Mouse (Mus musculus): ENCODE results near the gene Tcap.

- TF ChIP-seq CTCF (conservative IDR thresholded peaks at IDR 0.05 in 1 of 2, IDR thresholded peaks at IDR 0.05 in 1 of 2; ENCODE audit: low read depth in 2 of 2, low read length in 2 of 2) (no peak), MYC (IDR thresholded peaks at IDR 0.05; ENCODE audit: low read depth, low read length) (no peak), POLR2A (IDR thresholded peaks at IDR 0.05; ENCODE audit: low read depth, low read length) (no peak), TCF12 (IDR thresholded peaks at IDR 0.05; ENCODE audit: low read depth, low read length) (no peak), GABPA (IDR thresholded peaks at IDR 0.05; ENCODE audit: insufficient replicate concordance, low read depth, low read length) (no peak), MAFK (IDR thresholded peaks at IDR 0.05; ENCODE audit: insufficient replicate concordance, low read length) (no peak), E2F4 (IDR thresholded peaks at IDR 0.05; ENCODE audit: insufficient replicate concordance, low read depth, low read length) (no peak), EP300 (IDR thresholded peaks at IDR 0.05; ENCODE audit: low read length) (no peak), TBP (conservative IDR thresholded peaks at IDR 0.05; ENCODE audit: low read depth, low read length) (no peak), POLR2AphosphoS2 (IDR thresholded peaks at IDR 0.05; ENCODE audit: low read depth, low read length) (no peak), HCFC1 (IDR thresholded peaks at IDR 0.05; ENCODE audit: low read depth, low read length) (no peak), ZC3H11A (IDR thresholded peaks at IDR 0.05; ENCODE audit: low read depth, low read length) (no peak)
These were observed 26.8 kb upstream of the Tcap start for GRCm38 (mm10) chr11:98356625-98357394.
